ENCODE assay signal across 28 mouse cellular contexts in the genomic region with DNA sequence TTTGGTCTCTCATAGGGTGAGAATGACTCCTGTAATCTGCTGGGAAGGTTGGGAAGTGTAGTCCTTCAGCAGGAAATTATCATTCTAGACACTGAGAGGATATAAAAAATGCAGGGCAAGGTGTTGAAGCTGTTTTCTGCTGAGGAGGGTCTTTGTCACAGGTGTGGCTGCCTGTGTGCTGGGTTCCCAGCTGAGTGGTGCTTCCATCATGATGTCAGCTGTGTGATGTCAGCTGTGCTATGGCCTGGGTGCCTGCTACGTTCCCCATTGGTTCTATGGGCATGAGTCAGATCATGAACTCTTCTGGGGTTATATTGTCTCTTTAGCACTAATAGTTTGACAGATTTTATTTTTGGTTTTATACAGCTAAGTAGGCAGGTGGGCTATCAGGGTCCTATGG. TPM values are rescaled to one million over a fixed set of nuclear protein-coding genes. Genes with fewer than 3 reads are reported as not detected.
DNase-seq lines count a peak whose midpoint lies in the region; ATAC-seq and TF ChIP-seq lines count a peak whose summit lies in the region.
"Had no signal": no experiment of that assay in that cellular context is flagged by ENCODE, and none has a peak within 500 bp of the region (broad histone marks: within the 10 kb centered on the region; RNA-seq: fewer than 3 reads in every experiment).

No protein-coding gene starts in this region.

- H3K27me3 ChIP-seq in heart, postnatal 0 days (ENCODE audit: control insufficient read depth, insufficient read depth, low read length): no peaks in the 10 kb centered on the region
- no peaks in the 10 kb centered on the region for H3K27me3 ChIP-seq in kidney, embryonic 16.5 days (ENCODE audit: insufficient read depth, low read length)
- no peaks in the 10 kb centered on the region for H3K27me3 ChIP-seq in midbrain, embryonic 11.5 days (ENCODE audit: control insufficient read depth, insufficient read depth, low read length)
- H3K27me3 ChIP-seq in midbrain, embryonic 15.5 days (replicated peaks): no peaks in the 10 kb centered on the region
- H3K27me3 ChIP-seq: embryonic facial prominence, embryonic 12.5 days; embryonic facial prominence, embryonic 15.5 days; forebrain, embryonic 12.5 days; heart, embryonic 13.5 days; hindbrain, embryonic 12.5 days; hindbrain, embryonic 15.5 days had no signal

- 0 out of 2 replicates have a peak overlapping the region, but pooled peaks have one; percentile 13 for H3K27ac ChIP-seq in heart, postnatal 0 days (ENCODE audit: low read depth)
- H3K27ac ChIP-seq in kidney, embryonic 16.5 days (ENCODE audit: low read length): 0 out of 2 replicates have a peak overlapping the region, but pooled peaks have one; percentile 15
- no peak overlapping the region for H3K27ac ChIP-seq in midbrain, embryonic 11.5 days (ENCODE audit: low read depth, low read length)
- H3K27ac ChIP-seq in midbrain, embryonic 15.5 days: no peak overlapping the region
- H3K27ac ChIP-seq: embryonic facial prominence, embryonic 12.5 days; embryonic facial prominence, embryonic 15.5 days; forebrain, embryonic 12.5 days; hindbrain, embryonic 12.5 days; hindbrain, embryonic 15.5 days had no signal

- H3K36me3 ChIP-seq in heart, postnatal 0 days (replicated peaks; ENCODE audit: control insufficient read depth, insufficient read depth, low read length): no peaks in the 10 kb centered on the region
- H3K36me3 ChIP-seq in kidney, embryonic 16.5 days (ENCODE audit: insufficient read depth, low read length): no peaks in the 10 kb centered on the region
- no peaks in the 10 kb centered on the region for H3K36me3 ChIP-seq in midbrain, embryonic 11.5 days (ENCODE audit: control insufficient read depth, insufficient read depth, low read length)
- no peaks in the 10 kb centered on the region for H3K36me3 ChIP-seq in midbrain, embryonic 15.5 days (replicated peaks)
- H3K36me3 ChIP-seq: embryonic facial prominence, embryonic 15.5 days; forebrain, embryonic 12.5 days; hindbrain, embryonic 12.5 days; hindbrain, embryonic 15.5 days had no signal

- TF ChIP-seq EP300 in heart, postnatal 0 days (IDR thresholded peaks at IDR 0.05; ENCODE audit: low read depth): no peak

- no peak overlapping the region for H3K4me2 ChIP-seq in heart, postnatal 0 days (ENCODE audit: low read depth, low read length)
- no peak overlapping the region for H3K4me2 ChIP-seq in kidney, embryonic 16.5 days (replicated peaks; ENCODE audit: low read depth, low read length)
- no peak overlapping the region for H3K4me2 ChIP-seq in midbrain, embryonic 11.5 days
- H3K4me2 ChIP-seq in midbrain, embryonic 15.5 days: no peak overlapping the region
- H3K4me2 ChIP-seq: embryonic facial prominence, embryonic 12.5 days; embryonic facial prominence, embryonic 15.5 days; forebrain, embryonic 12.5 days; heart, embryonic 13.5 days; hindbrain, embryonic 12.5 days; hindbrain, embryonic 15.5 days had no signal

- ATAC-seq in heart, postnatal 0 days (ENCODE audit: insufficient read depth, low read depth): peak; percentile 43; the same call in 1 of the 2 replicates
- no peak for ATAC-seq in kidney, embryonic 16.5 days (ENCODE audit: low FRiP score, low TSS enrichment)
- no peak for ATAC-seq in midbrain, embryonic 11.5 days (ENCODE audit: low FRiP score)
- ATAC-seq in midbrain, embryonic 15.5 days (replicated peaks): no peak
- ATAC-seq: CD4-positive, CD25-positive, alpha-beta regulatory T cell, adult 4 months; forebrain, embryonic 16.5 days had no signal

- peak; percentile 11 for DNase-seq in heart, postnatal 0 days (ENCODE audit: low spot score)
- DNase-seq in heart, adult 8-10 months (ENCODE audit: low spot score): no peak
- DNase-seq in kidney, postnatal 14 days: no peak
- peak; percentile 23 for DNase-seq in midbrain, embryonic 11.5 days (ENCODE audit: low spot score, missing footprints)
- DNase-seq: adrenal gland, adult 2 months; adrenal gland, postnatal 14 days; cerebellum, adult 11 months; cerebellum, adult 2 months; cerebellum, adult 9-11 months; cerebellum, postnatal 25 days; gastrocnemius, postnatal 10 days; gastrocnemius, postnatal 36 days had no signal

- 70% methylated on average over 1 of the region's 1 CpGs for WGBS in heart, postnatal 0 days
- 90% methylated on average over 1 of the region's 1 CpGs for WGBS in kidney, embryonic 16.5 days
- WGBS in midbrain, embryonic 11.5 days: 73% methylated on average over 1 of the region's 1 CpGs
- WGBS in midbrain, embryonic 15.5 days: 88% methylated on average over 1 of the region's 1 CpGs

- H3K9ac ChIP-seq in heart, postnatal 0 days (replicated peaks; ENCODE audit: low read depth, low read length): no peak overlapping the region
- no peak overlapping the region for H3K9ac ChIP-seq in kidney, embryonic 16.5 days (replicated peaks; ENCODE audit: low read length)
- H3K9ac ChIP-seq in midbrain, embryonic 11.5 days (ENCODE audit: low read length): no peak overlapping the region
- no peak overlapping the region for H3K9ac ChIP-seq in midbrain, embryonic 15.5 days
- H3K9ac ChIP-seq: embryonic facial prominence, embryonic 12.5 days; embryonic facial prominence, embryonic 15.5 days; forebrain, embryonic 12.5 days; heart, embryonic 13.5 days; hindbrain, embryonic 12.5 days; hindbrain, embryonic 15.5 days had no signal

- no peaks in the 10 kb centered on the region for H3K9me3 ChIP-seq in heart, postnatal 0 days (replicated peaks; ENCODE audit: control insufficient read depth, low read length)
- H3K9me3 ChIP-seq in kidney, embryonic 16.5 days (ENCODE audit: low read length): no peaks in the 10 kb centered on the region
- H3K9me3 ChIP-seq in midbrain, embryonic 11.5 days (ENCODE audit: control insufficient read depth, low read length): no peaks in the 10 kb centered on the region
- H3K9me3 ChIP-seq in midbrain, embryonic 15.5 days: no peaks in the 10 kb centered on the region
- H3K9me3 ChIP-seq: embryonic facial prominence, embryonic 12.5 days; embryonic facial prominence, embryonic 15.5 days; forebrain, embryonic 12.5 days; heart, embryonic 13.5 days; hindbrain, embryonic 12.5 days; hindbrain, embryonic 15.5 days had no signal

- H3K4me1 ChIP-seq in heart, postnatal 0 days (ENCODE audit: control insufficient read depth, insufficient read depth): no peaks in the 10 kb centered on the region; the same call in 1 of the 2 replicates
- H3K4me1 ChIP-seq in kidney, embryonic 16.5 days (ENCODE audit: insufficient read depth, low read length): no peaks in the 10 kb centered on the region
- H3K4me1 ChIP-seq in midbrain, embryonic 11.5 days (ENCODE audit: control insufficient read depth, insufficient read depth, low read length): no peaks in the 10 kb centered on the region
- H3K4me1 ChIP-seq in midbrain, embryonic 15.5 days: no peaks in the 10 kb centered on the region
- H3K4me1 ChIP-seq: embryonic facial prominence, embryonic 12.5 days; embryonic facial prominence, embryonic 15.5 days; forebrain, embryonic 12.5 days; hindbrain, embryonic 12.5 days; hindbrain, embryonic 15.5 days had no signal

- no peak for TF ChIP-seq CTCF in heart, postnatal 0 days (IDR thresholded peaks at IDR 0.05; ENCODE audit: low read depth)

- H3K4me3 ChIP-seq in heart, postnatal 0 days (ENCODE audit: low read depth, low read length): no peak overlapping the region
- no peak overlapping the region for H3K4me3 ChIP-seq in kidney, embryonic 16.5 days (ENCODE audit: low read length)
- H3K4me3 ChIP-seq in midbrain, embryonic 11.5 days (ENCODE audit: low read depth, low read length): no peak overlapping the region
- H3K4me3 ChIP-seq in midbrain, embryonic 15.5 days: no peak overlapping the region
- H3K4me3 ChIP-seq: embryonic facial prominence, embryonic 12.5 days; embryonic facial prominence, embryonic 15.5 days; forebrain, embryonic 12.5 days; heart, embryonic 13.5 days; hindbrain, embryonic 12.5 days; hindbrain, embryonic 15.5 days had no signal

RNA-seq across cellular contexts. Expression of a gene that starts 11.2 kb away (rescaled TPM):
- 14.8 and 16.8 TPM in 2 replicates for total RNA-seq in heart, postnatal 0 days (2014; rRNA removed; ENCODE audit: low replicate concordance)
- 10.1 and 10.6 TPM in 2 replicates for polyA plus RNA-seq in heart, postnatal 0 days (2015; fragmentation: Nextera tagmentation; extraction: Ambion mirVana)
- total RNA-seq in heart, adult 8-10 months (2022): 10 to 100 TPM; 19.3 to 30.9 (median 23.3) TPM
- 18.2 and 21.1 TPM in 2 replicates for polyA plus RNA-seq in kidney, embryonic 16.5 days (2015; fragmentation: Nextera tagmentation; extraction: Ambion mirVana)
- polyA plus RNA-seq in midbrain, embryonic 11.5 days (2014; fragmentation: Nextera tagmentation; extraction: Ambion mirVana): 1.7 and 1.9 TPM in 2 replicates
- polyA plus RNA-seq in midbrain, embryonic 15.5 days (2015; fragmentation: Nextera tagmentation; extraction: Ambion mirVana): 1.7 and 2.0 TPM in 2 replicates
- total RNA-seq: MEL had no signal

RNA-seq across cellular contexts. Expression of a gene that starts 14.7 kb away (rescaled TPM):
- 397 and 531 TPM in 2 replicates for total RNA-seq in heart, postnatal 0 days (2014; rRNA removed; ENCODE audit: low replicate concordance)
- 1,167 and 1,291 TPM in 2 replicates for polyA plus RNA-seq in heart, postnatal 0 days (2015; fragmentation: Nextera tagmentation; extraction: Ambion mirVana)
- 100 to 1,000 TPM; 658 to 797 (median 740) TPM for total RNA-seq in heart, adult 8-10 months (2022)
- 415 and 434 TPM in 2 replicates for polyA plus RNA-seq in kidney, embryonic 16.5 days (2015; fragmentation: Nextera tagmentation; extraction: Ambion mirVana)
- 290 and 293 TPM in 2 replicates for polyA plus RNA-seq in midbrain, embryonic 11.5 days (2014; fragmentation: Nextera tagmentation; extraction: Ambion mirVana)
- 309 and 330 TPM in 2 replicates for polyA plus RNA-seq in midbrain, embryonic 15.5 days (2015; fragmentation: Nextera tagmentation; extraction: Ambion mirVana)

RNA-seq across cellular contexts. Expression of a gene that starts 25.0 kb away (rescaled TPM):
- total RNA-seq in heart, postnatal 0 days (2014; rRNA removed; ENCODE audit: low replicate concordance): not detected in 2 replicates
- polyA plus RNA-seq in heart, postnatal 0 days (2015; fragmentation: Nextera tagmentation; extraction: Ambion mirVana): not detected in 2 replicates
- under 1 TPM in 1 of 4 experiments, not detected in 3; 0.19 TPM for total RNA-seq in heart, adult 8-10 months (2022)
- not detected in 2 replicates for polyA plus RNA-seq in kidney, embryonic 16.5 days (2015; fragmentation: Nextera tagmentation; extraction: Ambion mirVana)
- not detected in 2 replicates for polyA plus RNA-seq in midbrain, embryonic 11.5 days (2014; fragmentation: Nextera tagmentation; extraction: Ambion mirVana)
- polyA plus RNA-seq in midbrain, embryonic 15.5 days (2015; fragmentation: Nextera tagmentation; extraction: Ambion mirVana): not detected in 2 replicates
- total RNA-seq: adrenal gland, postnatal 14 days; common myeloid progenitor, adult 5-6 weeks; gastrocnemius, postnatal 10 days; gastrocnemius, postnatal 36 days; granulocyte monocyte progenitor cell, adult 5-6 weeks; hematopoietic stem cell, adult 5-6 weeks; MEL had no signal
- polyA plus RNA-seq: adrenal gland, adult 2 months; C2C12; CD4-positive, CD25-positive, alpha-beta regulatory T cell, adult 4 months; cerebellum, adult 2 months; embryonic facial prominence, embryonic 12.5 days; embryonic facial prominence, embryonic 15.5 days; forebrain, embryonic 12.5 days; forebrain, embryonic 16.5 days; heart, embryonic 13.5 days; heart, embryonic 16.5 days; hindbrain, embryonic 12.5 days; hindbrain, embryonic 15.5 days had no signal

RNA-seq across cellular contexts. Expression of a gene that starts 30.1 kb away (rescaled TPM):
- 342 and 440 TPM in 2 replicates for total RNA-seq in heart, postnatal 0 days (2014; rRNA removed; ENCODE audit: low replicate concordance)
- polyA plus RNA-seq in heart, postnatal 0 days (2015; fragmentation: Nextera tagmentation; extraction: Ambion mirVana): 431 and 450 TPM in 2 replicates
- 100 to 1,000 TPM; 190 to 214 (median 204) TPM for total RNA-seq in heart, adult 8-10 months (2022)
- 319 and 325 TPM in 2 replicates for polyA plus RNA-seq in kidney, embryonic 16.5 days (2015; fragmentation: Nextera tagmentation; extraction: Ambion mirVana)
- polyA plus RNA-seq in midbrain, embryonic 11.5 days (2014; fragmentation: Nextera tagmentation; extraction: Ambion mirVana): 253 and 268 TPM in 2 replicates
- 322 and 335 TPM in 2 replicates for polyA plus RNA-seq in midbrain, embryonic 15.5 days (2015; fragmentation: Nextera tagmentation; extraction: Ambion mirVana)

RNA-seq across cellular contexts. Expression of a gene that starts 30.1 kb away (rescaled TPM):
- 1.4 and 2.5 TPM in 2 replicates for total RNA-seq in heart, postnatal 0 days (2014; rRNA removed; ENCODE audit: low replicate concordance)
- polyA plus RNA-seq in heart, postnatal 0 days (2015; fragmentation: Nextera tagmentation; extraction: Ambion mirVana): 3.6 and 3.9 TPM in 2 replicates
- under 1 TPM; 0.44 to 0.57 (median 0.48) TPM for total RNA-seq in heart, adult 8-10 months (2022)
- polyA plus RNA-seq in kidney, embryonic 16.5 days (2015; fragmentation: Nextera tagmentation; extraction: Ambion mirVana): 10.4 and 12.5 TPM in 2 replicates
- 3.4 and 4.3 TPM in 2 replicates for polyA plus RNA-seq in midbrain, embryonic 11.5 days (2014; fragmentation: Nextera tagmentation; extraction: Ambion mirVana)
- 1.2 and 1.5 TPM in 2 replicates for polyA plus RNA-seq in midbrain, embryonic 15.5 days (2015; fragmentation: Nextera tagmentation; extraction: Ambion mirVana)

Comparison
In these comparisons a context has a peak if more than half of its experiments do, and no peak if none do; other contexts are left out.
1. DNase-seq: peak in heart, postnatal 0 days (single experiment) and midbrain, embryonic 11.5 days (single experiment); none in heart, adult 8-10 months (single experiment) and kidney, postnatal 14 days (single experiment).
2. H3K27ac ChIP-seq: peak in heart, postnatal 0 days (single experiment) and kidney, embryonic 16.5 days (single experiment); none in midbrain, embryonic 11.5 days (single experiment) and midbrain, embryonic 15.5 days (single experiment).